Mouse (Mus musculus): Measurements from ENCODE around the gene Tut1. TPM values are rescaled to one million over a fixed set of nuclear protein-coding genes. Genes with fewer than 3 reads are reported as not detected.

Gene Tut1
- total RNA-seq, 2 experiments from 2014 or later = 14.5 to 28.9 TPM

- ATAC-seq (replicated peaks; ENCODE audit: poor library complexity, severe bottlenecking) = peak; percentile 26
Measured at GRCm38 (mm10) chr19:8981450-8982168, 28.0 kb downstream of the Tut1 start.

- ATAC-seq (replicated peaks; ENCODE audit: poor library complexity, severe bottlenecking) = no peak
Measured at GRCm38 (mm10) chr19:8982303-8983149, 28.9 kb downstream of the Tut1 start.

GRCm38 (mm10) chr19:8983150-8983650, 29.6 kb downstream of the Tut1 start:
- ATAC-seq (replicated peaks; ENCODE audit: poor library complexity, severe bottlenecking) = peak; percentile 54

GRCm38 (mm10) chr19:8984255-8984868, 30.7 kb downstream of the Tut1 start:
- ATAC-seq (replicated peaks; ENCODE audit: poor library complexity, severe bottlenecking) = peak; percentile 70

- ATAC-seq (replicated peaks; ENCODE audit: poor library complexity, severe bottlenecking) = no peak
Measured at GRCm38 (mm10) chr19:8985891-8986290, 32.2 kb downstream of the Tut1 start.

GRCm38 (mm10) chr19:8987816-8988215, 34.2 kb downstream of the Tut1 start:
- ATAC-seq (replicated peaks; ENCODE audit: poor library complexity, severe bottlenecking) = no peak

GRCm38 (mm10) chr19:8988346-8989065, 34.9 kb downstream of the Tut1 start:
- no peak for ATAC-seq (replicated peaks; ENCODE audit: poor library complexity, severe bottlenecking)

- peak; percentile 17 for ATAC-seq (replicated peaks; ENCODE audit: poor library complexity, severe bottlenecking)
Measured at GRCm38 (mm10) chr19:8989066-8989566, 35.5 kb downstream of the Tut1 start, which contains the start of gene Ahnak. TSS of gene Ahnak (plus strand) at chr19:8989284.

GRCm38 (mm10) chr19:8989567-8990431, 36.2 kb downstream of the Tut1 start:
- ATAC-seq (replicated peaks; ENCODE audit: poor library complexity, severe bottlenecking) = peak; percentile 19

- peak; percentile 6 for ATAC-seq (replicated peaks; ENCODE audit: poor library complexity, severe bottlenecking)
Measured at GRCm38 (mm10) chr19:8990432-8991102, 36.9 kb downstream of the Tut1 start.

- 0 out of 2 replicates have a peak, but pooled peaks have one; percentile 7 for ATAC-seq (replicated peaks; ENCODE audit: poor library complexity, severe bottlenecking)
Measured at GRCm38 (mm10) chr19:8991245-8991870, 37.7 kb downstream of the Tut1 start.

- no peak for ATAC-seq (replicated peaks; ENCODE audit: poor library complexity, severe bottlenecking)
Measured at GRCm38 (mm10) chr19:8991871-8992735, 38.5 kb downstream of the Tut1 start.

GRCm38 (mm10) chr19:8992769-8993624, 39.4 kb downstream of the Tut1 start:
- peak; percentile 63 for ATAC-seq (replicated peaks; ENCODE audit: poor library complexity, severe bottlenecking)

GRCm38 (mm10) chr19:8993625-8993912, 39.9 kb downstream of the Tut1 start:
- ATAC-seq (replicated peaks; ENCODE audit: poor library complexity, severe bottlenecking) = no peak

- ATAC-seq (replicated peaks; ENCODE audit: poor library complexity, severe bottlenecking) = no peak
Measured at GRCm38 (mm10) chr19:8994813-8995607, 41.4 kb downstream of the Tut1 start.
